Comparison of ENCODE assay signal across 25 mouse cellular contexts in genomic region chr2:170544950-170545349, GRCm38 (mm10). TPM values are rescaled to one million over a fixed set of nuclear protein-coding genes. Genes with fewer than 3 reads are reported as not detected.
"Had no signal": no experiment of that assay in that cellular context is flagged by ENCODE, and none has a peak within 500 bp of the region (broad histone marks: within the 10 kb centered on the region; RNA-seq: fewer than 3 reads in every experiment).

No protein-coding gene starts in this region.

- DNase-seq: lung, adult 18-20 months; lung, postnatal 10 days; lung, postnatal 4 days; midbrain, embryonic 14.5 days; retina, postnatal 1 day; right cerebral cortex, adult 18-20 months; right cerebral cortex, postnatal 25 days; right cerebral cortex, postnatal 4 days; spleen, adult 18-20 months; thymus, adult 18-20 months; thymus, postnatal 14 days; thymus, postnatal 36 days had no signal

- H3K27me3 ChIP-seq: midbrain, embryonic 12.5 days; neural tube, embryonic 13.5 days; neural tube, embryonic 15.5 days had no signal

- ATAC-seq: midbrain, embryonic 16.5 days had no signal

RNA-seq across cellular contexts. Expression of gene Cyp24a1, which starts 48.0 kb away (rescaled TPM):
- polyA plus RNA-seq: lung, embryonic 14.5 days; lung, embryonic 16.5 days; midbrain, embryonic 10.5 days; neural tube, embryonic 11.5 days; neural tube, embryonic 13.5 days; small intestine, adult 2 months; stomach, embryonic 14.5 days; stomach, embryonic 16.5 days had no signal

RNA-seq across cellular contexts. Expression of gene 4930470P17Rik, which starts 56.9 kb away (rescaled TPM):
- polyA plus RNA-seq: lung, embryonic 14.5 days; lung, embryonic 16.5 days; midbrain, embryonic 10.5 days; midbrain, embryonic 12.5 days; midbrain, embryonic 14.5 days; midbrain, embryonic 16.5 days; myocyte; neural tube, embryonic 11.5 days; neural tube, embryonic 13.5 days; small intestine, adult 2 months; stomach, embryonic 14.5 days; stomach, embryonic 16.5 days; thymus, postnatal 0 days had no signal
